Mouse (Mus musculus): Measurements from ENCODE around the gene Rdh7. TPM values are rescaled to one million over a fixed set of nuclear protein-coding genes. Genes with fewer than 3 reads are reported as not detected.
"Not testable (repeated sequence)": the region's sequence is repeated elsewhere in the genome, so short reads cannot be mapped to it uniquely, and the experiment has no call there.

Rdh7 gene
- not detected in 2 replicates for polyA plus RNA-seq (2016; fragmentation: Nextera tagmentation; extraction: Ambion mirVana)

DNA sequence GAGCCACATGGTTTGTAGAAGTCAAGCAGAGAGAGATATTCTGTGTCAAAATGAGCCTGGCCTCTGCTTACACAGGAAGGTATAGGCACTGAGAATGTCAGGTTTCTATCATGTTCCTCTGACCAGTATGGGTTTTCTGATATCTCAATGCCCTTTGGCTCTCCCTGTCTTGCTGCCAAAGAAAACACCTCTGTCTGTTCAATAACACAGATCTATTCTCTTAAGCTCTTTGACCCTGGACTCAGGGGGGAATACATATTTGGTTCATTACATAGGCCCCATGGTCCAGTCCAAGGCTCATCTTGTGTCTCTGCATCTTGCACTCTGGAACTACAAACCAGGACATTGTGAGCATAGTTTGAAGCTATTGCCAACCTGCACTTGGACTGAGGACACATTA, at the start of gene Rdh7:
Gene Rdh7 (minus strand): TSS at position 213 of the 400 bp plus-strand sequence.
- H3K27me3 ChIP-seq: no peaks in the 10 kb centered on the region
- ATAC-seq (ENCODE audit: low FRiP score, low read depth): no peak
- no peaks in the 10 kb centered on the region for H3K9me3 ChIP-seq

DNA sequence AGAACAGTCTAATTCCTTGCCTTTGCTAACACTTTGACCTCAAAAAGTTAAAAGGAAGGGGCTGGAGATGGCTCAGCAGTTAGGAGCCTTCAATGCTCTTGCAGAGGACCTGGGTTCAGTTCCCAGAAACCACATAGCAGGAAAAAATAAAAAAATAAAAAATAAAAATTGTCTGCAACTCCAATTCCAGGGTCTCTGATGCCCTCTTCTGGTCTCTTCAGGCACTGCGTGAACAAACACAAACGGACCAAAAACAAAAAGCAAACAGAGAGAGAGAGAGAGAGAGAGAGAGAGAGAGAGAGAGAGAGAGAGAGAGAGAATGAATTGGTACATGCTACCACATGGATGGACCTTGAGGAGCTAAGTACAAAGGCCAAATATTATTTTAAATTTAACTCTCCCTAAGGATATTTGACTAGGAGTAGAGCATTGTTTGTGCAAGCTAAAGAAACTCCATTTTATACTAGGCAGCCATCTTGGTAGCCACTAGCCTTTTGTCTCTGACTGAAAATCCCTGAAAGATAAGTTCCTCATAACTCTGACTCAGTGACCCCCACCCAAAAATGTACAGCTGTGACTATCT, 48.9 kb upstream of the Rdh7 start:
- Histone ChIP-seq H3K9ac (replicated peaks) (no peak overlapping the region), H3K27me3 (no peaks in the 10 kb centered on the region), H3K9me3 (no peaks in the 10 kb centered on the region), H3K4me3 (no peak overlapping the region), H3K4me1 (no peaks in the 10 kb centered on the region), H3K27ac (replicated peaks) (no peak overlapping the region), H3K36me3 (no peaks in the 10 kb centered on the region), H3K4me2 (replicated peaks) (no peak overlapping the region)
- WGBS: 0% methylated on average over 2 of the region's 2 CpGs
- ATAC-seq (ENCODE audit: low FRiP score, low read depth): no peak

More for the DNA sequence above, at the start of gene Rdh7:
- H3K4me2 ChIP-seq (replicated peaks): no peak within 1 kb of the TSS
- no peaks in the 10 kb centered on the region for H3K4me1 ChIP-seq
- no peak within 1 kb of the TSS for H3K4me3 ChIP-seq
- no peak within 1 kb of the TSS for H3K27ac ChIP-seq (replicated peaks)
- H3K36me3 ChIP-seq: no peaks in the 10 kb centered on the region
- H3K9ac ChIP-seq (replicated peaks): no peak within 1 kb of the TSS

DNA sequence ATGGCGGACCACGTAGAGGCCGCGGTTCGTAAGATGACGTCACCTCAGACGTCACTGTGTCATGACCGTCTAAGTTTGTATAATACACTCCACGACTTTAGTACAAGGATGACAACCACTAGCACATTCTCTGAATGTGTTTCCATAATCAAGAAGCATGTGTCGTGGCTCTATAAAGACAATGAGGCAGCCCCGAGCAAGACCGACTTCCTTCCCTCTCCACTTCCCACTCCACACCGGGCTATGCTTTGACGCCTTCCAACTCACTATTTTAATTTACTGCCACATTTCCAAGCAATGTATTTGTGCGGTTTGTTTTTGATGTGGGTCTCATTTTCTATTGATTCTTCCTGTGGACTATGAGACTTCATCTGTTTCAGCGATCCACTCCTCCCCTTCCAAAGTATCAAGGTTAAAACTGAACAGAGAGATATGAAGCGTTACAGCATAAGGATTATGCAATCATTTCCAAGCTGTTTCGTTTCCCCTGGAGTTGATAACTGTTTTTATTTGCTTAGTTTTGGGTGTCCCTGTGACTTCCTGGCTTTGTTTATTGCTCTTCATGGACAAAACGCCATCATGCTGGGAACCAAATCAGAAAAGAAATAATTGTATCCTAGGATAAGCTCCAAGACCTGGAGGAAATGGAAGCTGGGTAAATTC, 48.3 kb upstream of the Rdh7 start:
- Histone ChIP-seq H3K4me1 (no peaks in the 10 kb centered on the region), H3K9me3 (no peaks in the 10 kb centered on the region), H3K27ac (replicated peaks) (no peak overlapping the region), H3K4me3 (no peak overlapping the region), H3K9ac (replicated peaks) (no peak overlapping the region), H3K36me3 (no peaks in the 10 kb centered on the region), H3K27me3 (no peaks in the 10 kb centered on the region), H3K4me2 (replicated peaks) (no peak overlapping the region)
- WGBS: 88% methylated on average over 19 of the region's 19 CpGs
- ATAC-seq (ENCODE audit: low FRiP score, low read depth): no peak

DNA sequence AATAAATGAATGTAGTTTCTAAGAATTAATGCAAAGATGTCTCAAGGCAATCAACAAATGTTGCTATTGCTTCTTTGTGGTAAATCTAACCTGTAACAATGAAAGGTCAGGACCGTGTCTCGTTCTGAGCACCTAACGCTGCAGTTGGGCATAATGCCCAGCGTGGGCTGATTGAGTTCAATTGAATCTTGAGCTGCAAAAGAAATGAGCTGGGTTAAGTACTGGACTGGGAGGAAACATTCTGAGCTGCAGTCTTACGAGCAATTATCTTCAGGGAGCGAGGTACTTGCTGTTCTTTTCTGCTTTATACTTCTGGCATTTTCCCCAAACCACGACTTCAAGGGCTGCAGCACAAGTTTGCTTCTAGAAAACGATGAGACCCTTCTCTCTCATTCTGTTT, 47.7 kb upstream of the Rdh7 start:
- Histone ChIP-seq H3K4me1 (no peaks in the 10 kb centered on the region), H3K4me2 (replicated peaks) (no peak overlapping the region), H3K27ac (replicated peaks) (no peak overlapping the region), H3K36me3 (no peaks in the 10 kb centered on the region), H3K4me3 (no peak overlapping the region), H3K9ac (replicated peaks) (no peak overlapping the region), H3K9me3 (no peaks in the 10 kb centered on the region), H3K27me3 (no peaks in the 10 kb centered on the region)
- ATAC-seq (ENCODE audit: low FRiP score, low read depth): no peak
- WGBS: 83% methylated on average over 8 of the region's 8 CpGs

DNA sequence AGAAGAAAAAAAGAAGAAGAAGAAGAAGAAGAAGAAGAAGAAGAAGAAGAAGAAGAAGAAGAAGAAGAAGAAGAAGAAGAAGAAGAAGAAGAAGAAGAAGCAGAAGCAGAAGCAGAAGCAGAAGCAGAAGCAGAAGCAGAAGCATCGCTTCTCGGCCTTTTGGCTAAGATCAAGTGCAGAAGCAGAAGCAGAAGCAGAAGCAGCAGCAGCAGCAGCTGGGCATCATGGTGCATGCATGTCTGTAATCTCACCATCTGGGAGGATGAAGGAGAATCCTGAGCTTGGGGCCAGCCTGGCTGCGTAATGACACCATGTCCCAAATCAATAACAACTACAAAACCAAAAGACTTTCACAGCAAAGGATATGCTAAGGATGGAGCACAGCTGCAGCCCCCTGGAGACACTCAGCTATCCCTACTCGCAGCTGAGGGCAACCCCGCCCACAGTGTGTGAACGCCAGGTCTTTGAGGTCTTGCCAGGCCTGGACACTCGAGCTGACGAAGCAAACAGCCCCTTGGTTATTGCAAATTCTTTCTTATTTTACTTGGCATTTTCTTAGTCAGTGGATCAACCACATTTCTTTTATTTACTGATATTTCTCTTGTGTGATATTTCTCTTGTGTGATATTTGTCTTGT, 43.8 kb upstream of the Rdh7 start:
- Histone ChIP-seq H3K4me2 (replicated peaks) (no peak overlapping the region), H3K4me3 (no peak overlapping the region), H3K27ac (replicated peaks) (no peak overlapping the region), H3K36me3 (no peaks in the 10 kb centered on the region), H3K27me3 (no peaks in the 10 kb centered on the region), H3K4me1 (no peaks in the 10 kb centered on the region), H3K9me3 (no peaks in the 10 kb centered on the region), H3K9ac (replicated peaks) (no peak overlapping the region)
- no peak for ATAC-seq (ENCODE audit: low FRiP score, low read depth)
- 70% methylated on average over 8 of the region's 8 CpGs for WGBS

- no peak overlapping the region for H3K9ac ChIP-seq (replicated peaks)
- no peak overlapping the region for H3K4me2 ChIP-seq (replicated peaks)
- H3K27ac ChIP-seq (replicated peaks): no peak overlapping the region
- H3K4me1 ChIP-seq: no peaks in the 10 kb centered on the region
- H3K27me3 ChIP-seq: no peaks in the 10 kb centered on the region
- no peak for ATAC-seq (ENCODE audit: low FRiP score, low read depth)
- no peaks in the 10 kb centered on the region for H3K9me3 ChIP-seq
- 86% methylated on average over 2 of the region's 2 CpGs for WGBS
- no peaks in the 10 kb centered on the region for H3K36me3 ChIP-seq
- no peak overlapping the region for H3K4me3 ChIP-seq
These were observed 39.1 kb upstream of the Rdh7 start for GRCm38 (mm10) chr10:127927737-127928136.

DNA sequence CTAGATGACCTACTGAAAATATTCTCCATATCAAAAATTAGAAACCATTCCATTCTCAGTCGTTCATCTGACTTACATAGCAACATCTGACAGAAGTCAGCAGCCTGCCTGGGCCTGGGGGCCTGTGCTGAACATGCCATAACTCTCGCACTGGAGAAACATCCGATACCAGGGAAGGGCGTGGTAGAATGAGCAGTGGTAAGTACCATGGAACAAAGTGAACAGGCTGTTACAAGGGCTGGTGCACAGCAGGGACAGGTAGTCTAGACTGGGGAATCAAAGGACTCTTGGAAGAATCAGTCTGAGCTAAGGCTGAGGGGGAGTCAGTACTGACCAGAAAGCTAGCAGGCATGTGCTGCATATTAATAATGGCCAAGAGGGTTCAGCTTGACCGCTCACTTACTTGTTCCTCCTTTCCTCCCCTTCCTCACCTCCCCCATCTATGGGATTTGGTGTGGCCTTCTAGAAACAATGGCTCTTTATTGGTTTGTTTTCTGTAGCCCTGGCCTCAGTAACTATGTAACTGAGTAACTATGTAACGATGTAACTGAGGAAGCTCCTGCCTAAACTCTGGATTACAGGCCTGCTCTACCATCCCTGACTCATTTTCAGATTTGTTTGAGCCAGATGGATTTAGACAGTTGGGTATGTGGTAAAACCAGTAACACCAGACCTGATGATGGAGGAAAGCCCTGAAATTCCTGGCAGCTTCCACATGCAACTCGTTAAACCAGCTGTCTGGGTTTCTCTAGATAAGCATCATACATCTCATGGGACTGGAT, 36.2 kb upstream of the Rdh7 start:
- Histone ChIP-seq H3K4me2 (replicated peaks) (no peak overlapping the region), H3K27ac (replicated peaks) (no peak overlapping the region), H3K9me3 (no peaks in the 10 kb centered on the region)

DNA sequence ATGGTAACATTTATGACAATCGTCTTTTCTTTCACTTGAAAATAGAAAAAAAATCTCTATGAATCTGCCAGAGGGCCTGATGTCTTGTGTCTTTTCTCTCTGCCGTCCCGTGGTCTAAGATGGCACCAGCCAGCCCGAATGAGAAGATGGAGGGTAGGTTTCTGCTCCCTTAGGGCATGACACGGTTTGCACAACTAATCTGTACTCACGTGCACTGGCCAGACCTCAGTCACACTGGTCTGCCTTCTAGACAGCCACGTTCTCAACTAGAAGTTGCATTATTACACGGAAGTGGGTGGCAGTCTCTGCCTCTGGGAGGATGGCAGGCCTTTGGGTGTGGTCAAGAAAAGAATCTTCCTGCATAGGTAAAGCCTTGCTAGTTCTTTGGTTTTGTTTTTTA, 34.4 kb upstream of the Rdh7 start:
- WGBS: 91% methylated on average over 8 of the region's 8 CpGs
- Histone ChIP-seq H3K4me1 (no peaks in the 10 kb centered on the region), H3K4me2 (replicated peaks) (no peak overlapping the region), H3K9ac (replicated peaks) (no peak overlapping the region), H3K27ac (replicated peaks) (no peak overlapping the region), H3K27me3 (no peaks in the 10 kb centered on the region), H3K4me3 (no peak overlapping the region), H3K36me3 (no peaks in the 10 kb centered on the region), H3K9me3 (no peaks in the 10 kb centered on the region)
- no peak for ATAC-seq (ENCODE audit: low FRiP score, low read depth)

More for the DNA sequence above, 36.2 kb upstream of the Rdh7 start:
- Histone ChIP-seq H3K27me3 (no peaks in the 10 kb centered on the region), H3K4me1 (no peaks in the 10 kb centered on the region), H3K9ac (replicated peaks) (no peak overlapping the region), H3K36me3 (no peaks in the 10 kb centered on the region), H3K4me3 (no peak overlapping the region)
- WGBS: 79% methylated on average over 7 of the region's 7 CpGs
- ATAC-seq (ENCODE audit: low FRiP score, low read depth): no peak

DNA sequence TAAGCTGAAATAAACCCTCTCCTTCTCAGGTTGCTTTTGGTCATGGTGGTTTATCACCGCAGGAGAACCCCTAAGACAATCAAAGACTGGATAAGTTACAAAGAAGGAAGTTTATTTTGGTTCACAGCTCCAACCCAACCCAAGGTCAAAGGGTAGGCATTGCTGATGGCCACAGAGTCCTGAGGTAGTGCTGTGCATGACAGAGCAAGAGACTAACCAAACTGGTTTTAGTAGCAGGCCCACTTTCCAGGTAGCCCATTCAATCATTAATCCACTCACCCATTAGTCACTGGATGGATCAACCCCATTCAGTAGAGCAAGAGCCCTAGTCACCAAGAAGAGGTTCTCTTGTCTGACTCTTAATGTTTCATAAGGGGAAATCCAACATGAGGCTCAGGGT, 33.6 kb upstream of the Rdh7 start:
- Histone ChIP-seq H3K4me3 (no peak overlapping the region), H3K4me2 (replicated peaks) (no peak overlapping the region)
- 90% methylated on average over 1 of the region's 1 CpGs for WGBS

DNA sequence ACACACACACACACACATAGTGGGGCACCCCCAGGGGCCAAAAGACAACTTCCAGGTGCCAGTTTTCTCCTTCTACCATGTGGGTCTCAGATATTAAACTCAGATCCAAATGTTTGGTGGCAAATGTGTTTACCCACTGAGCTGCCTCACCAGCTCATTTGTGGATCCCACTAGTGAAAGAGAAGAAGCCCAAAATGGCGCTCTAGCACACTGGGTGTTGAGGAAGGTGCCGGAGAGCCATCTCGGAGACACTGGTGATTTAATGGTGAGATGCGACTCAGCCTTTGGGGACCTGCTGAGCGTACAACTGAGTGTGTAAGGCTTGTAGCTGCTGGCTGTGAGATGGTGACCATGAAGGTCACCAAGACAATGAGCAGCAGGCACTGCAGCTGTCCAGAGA, 29.0 kb upstream of the Rdh7 start:
- Histone ChIP-seq H3K9ac (replicated peaks) (no peak overlapping the region), H3K4me1 (no peaks in the 10 kb centered on the region), H3K4me2 (replicated peaks) (no peak overlapping the region), H3K9me3 (no peaks in the 10 kb centered on the region), H3K27ac (replicated peaks) (no peak overlapping the region), H3K36me3 (no peaks in the 10 kb centered on the region), H3K27me3 (no peaks in the 10 kb centered on the region), H3K4me3 (no peak overlapping the region)
- ATAC-seq (ENCODE audit: low FRiP score, low read depth): no peak
- WGBS: 90% methylated on average over 5 of the region's 5 CpGs

More for the DNA sequence above, 33.6 kb upstream of the Rdh7 start:
- Histone ChIP-seq H3K36me3 (no peaks in the 10 kb centered on the region), H3K9me3 (no peaks in the 10 kb centered on the region), H3K4me1 (no peaks in the 10 kb centered on the region), H3K27me3 (no peaks in the 10 kb centered on the region), H3K27ac (replicated peaks) (no peak overlapping the region), H3K9ac (replicated peaks) (no peak overlapping the region)
- no peak for ATAC-seq (ENCODE audit: low FRiP score, low read depth)

- not testable (repeated sequence) for ATAC-seq (ENCODE audit: low FRiP score, low read depth); H3K27me3 ChIP-seq; H3K36me3 ChIP-seq; H3K4me1 ChIP-seq; H3K27ac ChIP-seq (replicated peaks); H3K9ac ChIP-seq (replicated peaks); H3K9me3 ChIP-seq; H3K4me2 ChIP-seq (replicated peaks); H3K4me3 ChIP-seq
- WGBS: 81% methylated on average over 3 of the region's 3 CpGs
These were observed 28.6 kb upstream of the Rdh7 start for GRCm38 (mm10) chr10:127917183-127917582.

DNA sequence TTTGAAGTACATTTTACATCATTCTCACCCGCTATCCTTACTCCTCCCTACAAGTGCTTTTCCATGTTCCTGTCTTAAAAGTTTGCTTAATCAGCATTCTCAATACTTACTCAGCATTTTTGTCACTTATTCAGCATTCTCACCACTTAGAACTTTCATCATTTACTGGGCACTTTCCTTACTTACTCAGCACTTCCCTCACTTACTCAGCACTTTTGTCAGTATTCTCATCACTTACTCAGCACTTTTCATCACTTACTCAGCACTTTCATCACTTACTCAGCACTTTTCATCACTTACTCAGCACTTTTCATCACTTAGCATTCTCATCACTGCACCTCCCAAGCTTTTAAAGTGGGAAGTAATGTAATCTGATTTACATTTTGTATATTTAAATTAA, 27.0 kb upstream of the Rdh7 start:
- no peak for ATAC-seq (ENCODE audit: low FRiP score, low read depth)
- Histone ChIP-seq H3K4me1 (no peaks in the 10 kb centered on the region), H3K36me3 (no peaks in the 10 kb centered on the region), H3K4me3 (no peak overlapping the region), H3K9ac (replicated peaks) (no peak overlapping the region), H3K9me3 (no peaks in the 10 kb centered on the region), H3K27ac (replicated peaks) (no peak overlapping the region), H3K4me2 (replicated peaks) (no peak overlapping the region), H3K27me3 (no peaks in the 10 kb centered on the region)
- WGBS: 93% methylated on average over 1 of the region's 1 CpGs
